In the genomic region with DNA sequence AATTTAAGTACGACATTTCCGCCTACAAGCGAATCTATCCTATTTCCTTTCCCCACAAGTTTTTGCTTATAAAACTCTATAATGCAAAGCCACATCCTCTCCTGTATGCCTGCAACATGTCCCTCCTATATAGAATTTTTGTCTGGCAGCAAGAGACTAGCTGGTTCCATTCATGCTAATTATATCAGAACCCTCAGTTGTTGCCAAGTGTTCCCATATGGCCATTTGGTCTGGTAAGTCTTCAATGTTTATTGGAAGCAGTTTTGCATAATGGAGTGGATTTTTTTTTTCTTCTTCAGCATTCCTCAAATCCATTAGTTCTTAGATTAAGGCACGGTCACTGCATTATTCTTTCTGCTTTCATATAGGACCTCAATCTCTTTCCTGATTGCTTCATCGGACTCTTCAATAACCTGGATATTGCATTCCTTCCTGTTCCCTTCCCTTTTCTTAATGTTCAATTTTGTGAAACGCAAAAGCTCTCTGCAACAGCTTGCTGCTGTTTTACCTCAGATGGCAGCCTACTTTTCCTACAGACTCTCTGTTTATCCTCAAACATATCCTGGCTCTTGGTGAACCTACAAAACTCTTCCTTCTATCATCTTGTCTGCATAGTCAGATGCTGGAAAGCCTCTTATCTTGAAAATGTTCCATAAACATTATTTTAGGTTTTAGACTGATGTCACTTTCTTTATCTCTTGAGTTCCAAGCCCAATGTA, we compare ENCODE assay signal across 22 mouse cellular contexts. TPM values are rescaled to one million over a fixed set of nuclear protein-coding genes. Genes with fewer than 3 reads are reported as not detected.
A peak's percentile ranks its signal among the peaks of the same experiment; 100 is the strongest.
DNase-seq lines count a peak whose midpoint lies in the region; ATAC-seq lines count a peak whose summit lies in the region.
"Had no signal": no experiment of that assay in that cellular context is flagged by ENCODE, and none has a peak within 500 bp of the region (broad histone marks: within the 10 kb centered on the region; RNA-seq: fewer than 3 reads in every experiment).

No protein-coding gene starts in this region.

- H3K9ac ChIP-seq in embryonic facial prominence, embryonic 14.5 days (ENCODE audit: low read depth, low read length): no peak overlapping the region
- H3K9ac ChIP-seq: hindbrain, embryonic 14.5 days; liver, embryonic 15.5 days; midbrain, embryonic 12.5 days; neural tube, embryonic 12.5 days had no signal

- no peak overlapping the region for H3K4me3 ChIP-seq in embryonic facial prominence, embryonic 14.5 days (ENCODE audit: low read depth, low read length)
- H3K4me3 ChIP-seq in embryonic facial prominence, embryonic 10.5 days: no peak overlapping the region
- H3K4me3 ChIP-seq: forebrain, embryonic 10.5 days; gastrocnemius, adult 2 months; limb, embryonic 10.5 days; liver, embryonic 15.5 days; midbrain, embryonic 12.5 days; neural tube, embryonic 12.5 days had no signal

- no peaks in the 10 kb centered on the region for H3K4me1 ChIP-seq in embryonic facial prominence, embryonic 14.5 days (ENCODE audit: control insufficient read depth, insufficient read depth, low read length)
- H3K4me1 ChIP-seq in embryonic facial prominence, embryonic 10.5 days: no peaks in the 10 kb centered on the region
- H3K4me1 ChIP-seq: forebrain, embryonic 10.5 days; limb, embryonic 10.5 days; liver, embryonic 15.5 days; midbrain, embryonic 12.5 days; neural tube, embryonic 12.5 days had no signal

- H3K27ac ChIP-seq in embryonic facial prominence, embryonic 14.5 days (replicated peaks; ENCODE audit: low read depth, low read length): no peak overlapping the region
- H3K27ac ChIP-seq in embryonic facial prominence, embryonic 10.5 days (replicated peaks): no peak overlapping the region
- H3K27ac ChIP-seq: forebrain, embryonic 10.5 days; gastrocnemius, adult 2 months; hindbrain, embryonic 14.5 days; limb, embryonic 10.5 days; liver, embryonic 15.5 days; midbrain, embryonic 12.5 days; neural tube, embryonic 12.5 days; stomach, postnatal 0 days had no signal

- H3K27me3 ChIP-seq in embryonic facial prominence, embryonic 14.5 days (replicated peaks; ENCODE audit: control insufficient read depth, insufficient read depth, low read length): no peaks in the 10 kb centered on the region
- no peaks in the 10 kb centered on the region for H3K27me3 ChIP-seq in embryonic facial prominence, embryonic 10.5 days (replicated peaks; ENCODE audit: low read depth, poor library complexity, severe bottlenecking)
- H3K27me3 ChIP-seq: liver, embryonic 15.5 days; midbrain, embryonic 12.5 days; neural tube, embryonic 12.5 days had no signal

- WGBS in embryonic facial prominence, embryonic 14.5 days: 60% methylated on average over 6 of the region's 6 CpGs
- WGBS in embryonic facial prominence, embryonic 10.5 days: 85% methylated on average over 6 of the region's 6 CpGs

- ATAC-seq in embryonic facial prominence, embryonic 14.5 days (ENCODE audit: low read depth): no peak
- ATAC-seq: inflammation-experienced regulatory T-cells, adult 6 months had no signal

- no peaks in the 10 kb centered on the region for H3K9me3 ChIP-seq in embryonic facial prominence, embryonic 14.5 days (ENCODE audit: control insufficient read depth, low read length)
- no peaks in the 10 kb centered on the region for H3K9me3 ChIP-seq in embryonic facial prominence, embryonic 10.5 days
- H3K9me3 ChIP-seq: forebrain, embryonic 10.5 days; limb, embryonic 10.5 days; liver, embryonic 15.5 days; midbrain, embryonic 12.5 days; neural tube, embryonic 12.5 days had no signal

- H3K36me3 ChIP-seq in embryonic facial prominence, embryonic 14.5 days (ENCODE audit: control insufficient read depth, insufficient read depth, low read length): no peaks in the 10 kb centered on the region
- no peaks in the 10 kb centered on the region for H3K36me3 ChIP-seq in embryonic facial prominence, embryonic 10.5 days (replicated peaks)
- H3K36me3 ChIP-seq: forebrain, embryonic 10.5 days; limb, embryonic 10.5 days; liver, embryonic 15.5 days; midbrain, embryonic 12.5 days; neural tube, embryonic 12.5 days had no signal

- H3K4me2 ChIP-seq in embryonic facial prominence, embryonic 14.5 days (ENCODE audit: low read depth, low read length): no peak overlapping the region
- H3K4me2 ChIP-seq: hindbrain, embryonic 14.5 days; liver, embryonic 15.5 days; midbrain, embryonic 12.5 days; neural tube, embryonic 12.5 days had no signal

- peak; percentile 57 for DNase-seq in embryonic facial prominence, embryonic 14.5 days (ENCODE audit: low spot score)
- no peak for DNase-seq in embryonic facial prominence, embryonic 10.5 days (ENCODE audit: low spot score)
- peak; percentile 11 to 14 for DNase-seq in layer of hippocampus, adult 8-10 months (ENCODE audit: low spot score in 2 of 2)
- DNase-seq in layer of hippocampus, adult 11-12 months (ENCODE audit: low spot score): no peak
- DNase-seq in right cerebral cortex, adult 2 months (ENCODE audit: low spot score in 2 of 2): peak; percentile 9 to 23
- DNase-seq in right cerebral cortex, postnatal 14 days: no peak
- DNase-seq in telencephalon, adult 2 months (ENCODE audit: low read depth, low spot score): peak; percentile 72
- no peak for DNase-seq in ovary, postnatal 36 days (ENCODE audit: low spot score)
- DNase-seq: adrenal gland, postnatal 36 days; gastrocnemius, adult 2 months; heart, postnatal 4 days; kidney, adult 18-20 months; kidney, postnatal 4 days; liver had no signal

RNA-seq across cellular contexts. Expression of a gene that starts 45.5 kb away (rescaled TPM):
- 16.5 and 17.0 TPM in 2 replicates for polyA plus RNA-seq in embryonic facial prominence, embryonic 14.5 days (2014; fragmentation: Nextera tagmentation; extraction: Ambion mirVana)
- polyA plus RNA-seq in embryonic facial prominence, embryonic 10.5 days (2016; fragmentation: Nextera tagmentation; extraction: Ambion mirVana): 16.3 and 18.7 TPM in 2 replicates
- 1 to 10 TPM; 4.7 to 5.8 (median 5.3) TPM for total RNA-seq in layer of hippocampus, adult 8-10 months (2022)

Comparison
In these comparisons a context has a peak if more than half of its experiments do, and no peak if none do; other contexts are left out.
1. DNase-seq: peak in embryonic facial prominence, embryonic 14.5 days (single experiment), layer of hippocampus, adult 8-10 months (2 of 2), right cerebral cortex, adult 2 months (2 of 2) and telencephalon, adult 2 months (single experiment); none in embryonic facial prominence, embryonic 10.5 days (single experiment), layer of hippocampus, adult 11-12 months (single experiment), right cerebral cortex, postnatal 14 days (single experiment) and ovary, postnatal 36 days (single experiment).